Mouse (Mus musculus): ENCODE results near the gene Wbp1. TPM values are rescaled to one million over a fixed set of nuclear protein-coding genes. Genes with fewer than 3 reads are reported as not detected.

The Wbp1 gene
- polyA plus RNA-seq, 1 experiment from 2014 or later: 157 TPM

GRCm38 (mm10) chr6:83104158-83104557 is 17.2 kb downstream of the Wbp1 start:
- DNase-seq: no peak

GRCm38 (mm10) chr6:83103130-83103650 is 18.2 kb downstream of the Wbp1 start:
- no peak for DNase-seq
- H3K27ac ChIP-seq (replicated peaks; ENCODE audit: low read depth, low read length): no peak overlapping the region
- H3K27me3 ChIP-seq (ENCODE audit: control insufficient read depth, insufficient read depth, low read length): no peaks in the 10 kb centered on the region
- no peaks in the 10 kb centered on the region for H3K9me3 ChIP-seq (ENCODE audit: control insufficient read depth, low read length)
- H3K4me1 ChIP-seq (ENCODE audit: control insufficient read depth, insufficient read depth, low read length): peaks cover 21% of the 10 kb centered on the region
- ATAC-seq (ENCODE audit: low FRiP score, low TSS enrichment): no peak
- H3K4me2 ChIP-seq (ENCODE audit: low read length): peak overlapping the region; percentile 99
- peak overlapping the region; percentile 77 for H3K4me3 ChIP-seq (replicated peaks; ENCODE audit: low read depth, low read length)
- peak overlapping the region; percentile 75 for H3K9ac ChIP-seq (replicated peaks; ENCODE audit: low read length)
- WGBS: 44% methylated on average over 11 of the region's 11 CpGs
- no peaks in the 10 kb centered on the region for H3K36me3 ChIP-seq (ENCODE audit: control insufficient read depth, insufficient read depth, low read length)

More at GRCm38 (mm10) chr6:83104158-83104557, 17.2 kb downstream of the Wbp1 start:
- no peak for ATAC-seq (ENCODE audit: low FRiP score, low TSS enrichment)
- no peak overlapping the region for H3K4me3 ChIP-seq (replicated peaks; ENCODE audit: low read depth, low read length)
- no peak overlapping the region for H3K4me2 ChIP-seq (ENCODE audit: low read length)
- H3K27ac ChIP-seq (replicated peaks; ENCODE audit: low read depth, low read length): no peak overlapping the region
- no peaks in the 10 kb centered on the region for H3K27me3 ChIP-seq (ENCODE audit: control insufficient read depth, insufficient read depth, low read length)
- H3K9ac ChIP-seq (replicated peaks; ENCODE audit: low read length): no peak overlapping the region
- no peaks in the 10 kb centered on the region for H3K9me3 ChIP-seq (ENCODE audit: control insufficient read depth, low read length)
- H3K36me3 ChIP-seq (ENCODE audit: control insufficient read depth, insufficient read depth, low read length): no peaks in the 10 kb centered on the region
- WGBS: 75% methylated on average over 4 of the region's 4 CpGs
- peaks cover 26% of the 10 kb centered on the region for H3K4me1 ChIP-seq (ENCODE audit: control insufficient read depth, insufficient read depth, low read length)

GRCm38 (mm10) chr6:83101688-83102556 is 19.4 kb downstream of the Wbp1 start:
- H3K36me3 ChIP-seq (ENCODE audit: control insufficient read depth, insufficient read depth, low read length): no peaks in the 10 kb centered on the region
- DNase-seq (peak; percentile 80), ATAC-seq (ENCODE audit: low FRiP score, low TSS enrichment) (peak; percentile 79)
- H3K4me3 ChIP-seq (replicated peaks; ENCODE audit: low read depth, low read length): peak overlapping the region; percentile 77
- peak overlapping the region; percentile 75 for H3K9ac ChIP-seq (replicated peaks; ENCODE audit: low read length)
- no peaks in the 10 kb centered on the region for H3K9me3 ChIP-seq (ENCODE audit: control insufficient read depth, low read length)
- WGBS: under 1% methylated on average over 74 of the region's 74 CpGs
- H3K27ac ChIP-seq (replicated peaks; ENCODE audit: low read depth, low read length): peak overlapping the region; percentile 82
- peak overlapping the region; percentile 99 for H3K4me2 ChIP-seq (ENCODE audit: low read length)
- H3K27me3 ChIP-seq (ENCODE audit: control insufficient read depth, insufficient read depth, low read length): no peaks in the 10 kb centered on the region
- peaks cover 14% of the 10 kb centered on the region for H3K4me1 ChIP-seq (ENCODE audit: control insufficient read depth, insufficient read depth, low read length)

GRCm38 (mm10) chr6:83101316-83101687 is 20.1 kb downstream of the Wbp1 start, which contains the start of the genes Ccdc142 and Gm42688:
Ccdc142 (plus strand) TSS chr6:83101601.
Gm42688 (plus strand) TSS chr6:83101617.
- 1% methylated on average over 25 of the region's 25 CpGs for WGBS
- Histone ChIP-seq H3K4me1 (ENCODE audit: control insufficient read depth, insufficient read depth, low read length) (peaks cover 14% of the 10 kb centered on the region), H3K4me2 (ENCODE audit: low read length) (peak within 1 kb of the TSS; percentile 99), H3K9me3 (ENCODE audit: control insufficient read depth, low read length) (no peaks in the 10 kb centered on the region), H3K4me3 (replicated peaks; ENCODE audit: low read depth, low read length) (peak within 1 kb of the TSS; percentile 77), H3K27me3 (ENCODE audit: control insufficient read depth, insufficient read depth, low read length) (no peaks in the 10 kb centered on the region), H3K27ac (replicated peaks; ENCODE audit: low read depth, low read length) (peak within 1 kb of the TSS; percentile 82), H3K36me3 (ENCODE audit: control insufficient read depth, insufficient read depth, low read length) (no peaks in the 10 kb centered on the region), H3K9ac (replicated peaks; ENCODE audit: low read length) (peak within 1 kb of the TSS; percentile 75)
- DNase-seq: peak; percentile 93
- ATAC-seq (ENCODE audit: low FRiP score, low TSS enrichment): peak; percentile 85

GRCm38 (mm10) chr6:83098411-83098810 is 22.9 kb downstream of the Wbp1 start:
- Histone ChIP-seq H3K27me3 (ENCODE audit: control insufficient read depth, insufficient read depth, low read length) (no peaks in the 10 kb centered on the region), H3K9ac (replicated peaks; ENCODE audit: low read length) (no peak overlapping the region), H3K4me3 (replicated peaks; ENCODE audit: low read depth, low read length) (no peak overlapping the region), H3K9me3 (ENCODE audit: control insufficient read depth, low read length) (no peaks in the 10 kb centered on the region), H3K4me1 (ENCODE audit: control insufficient read depth, insufficient read depth, low read length) (peaks cover 14% of the 10 kb centered on the region), H3K27ac (replicated peaks; ENCODE audit: low read depth, low read length) (no peak overlapping the region), H3K36me3 (ENCODE audit: control insufficient read depth, insufficient read depth, low read length) (no peaks in the 10 kb centered on the region), H3K4me2 (ENCODE audit: low read length) (no peak overlapping the region)
- no peak for DNase-seq
- no peak for ATAC-seq (ENCODE audit: low FRiP score, low TSS enrichment)
- 74% methylated on average over 2 of the region's 2 CpGs for WGBS

GRCm38 (mm10) chr6:83095968-83096367 is 25.4 kb downstream of the Wbp1 start:
- WGBS: 37% methylated on average over 6 of the region's 6 CpGs
- no peak overlapping the region for H3K4me3 ChIP-seq (replicated peaks; ENCODE audit: low read depth, low read length)
- no peaks in the 10 kb centered on the region for H3K36me3 ChIP-seq (ENCODE audit: control insufficient read depth, insufficient read depth, low read length)
- ATAC-seq (ENCODE audit: low FRiP score, low TSS enrichment): no peak
- H3K9me3 ChIP-seq (ENCODE audit: control insufficient read depth, low read length): no peaks in the 10 kb centered on the region
- H3K27me3 ChIP-seq (ENCODE audit: control insufficient read depth, insufficient read depth, low read length): peaks cover 5% of the 10 kb centered on the region; the same call in 1 of the 2 replicates
- no peak overlapping the region for H3K27ac ChIP-seq (replicated peaks; ENCODE audit: low read depth, low read length)
- H3K9ac ChIP-seq (replicated peaks; ENCODE audit: low read length): no peak overlapping the region
- H3K4me1 ChIP-seq (ENCODE audit: control insufficient read depth, insufficient read depth, low read length): 0 out of 2 replicates have a peak, but pooled peaks cover 4% of the 10 kb centered on the region
- DNase-seq: no peak
- H3K4me2 ChIP-seq (ENCODE audit: low read length): no peak overlapping the region

GRCm38 (mm10) chr6:83092416-83093127 is 28.8 kb downstream of the Wbp1 start:
- Histone ChIP-seq H3K27me3 (ENCODE audit: control insufficient read depth, insufficient read depth, low read length) (peaks cover 33% of the 10 kb centered on the region), H3K9me3 (ENCODE audit: control insufficient read depth, low read length) (no peaks in the 10 kb centered on the region), H3K4me2 (ENCODE audit: low read length) (no peak overlapping the region), H3K36me3 (ENCODE audit: control insufficient read depth, insufficient read depth, low read length) (no peaks in the 10 kb centered on the region), H3K4me1 (ENCODE audit: control insufficient read depth, insufficient read depth, low read length) (no peaks in the 10 kb centered on the region), H3K27ac (replicated peaks; ENCODE audit: low read depth, low read length) (no peak overlapping the region), H3K9ac (replicated peaks; ENCODE audit: low read length) (no peak overlapping the region), H3K4me3 (replicated peaks; ENCODE audit: low read depth, low read length) (no peak overlapping the region)
- no peak for DNase-seq
- no peak for ATAC-seq (ENCODE audit: low FRiP score, low TSS enrichment)
- WGBS: 48% methylated on average over 6 of the region's 6 CpGs

GRCm38 (mm10) chr6:83087926-83088260 is 33.5 kb downstream of the Wbp1 start:
- Histone ChIP-seq H3K36me3 (ENCODE audit: control insufficient read depth, insufficient read depth, low read length) (no peaks in the 10 kb centered on the region), H3K9me3 (ENCODE audit: control insufficient read depth, low read length) (no peaks in the 10 kb centered on the region), H3K27ac (replicated peaks; ENCODE audit: low read depth, low read length) (no peak overlapping the region), H3K4me3 (replicated peaks; ENCODE audit: low read depth, low read length) (no peak overlapping the region; the same call in 1 of the 2 replicates), H3K4me1 (ENCODE audit: control insufficient read depth, insufficient read depth, low read length) (no peaks in the 10 kb centered on the region), H3K4me2 (ENCODE audit: low read length) (peak overlapping the region; percentile 25; the same call in 1 of the 2 replicates), H3K27me3 (ENCODE audit: control insufficient read depth, insufficient read depth, low read length) (peaks cover 76% of the 10 kb centered on the region), H3K9ac (replicated peaks; ENCODE audit: low read length) (no peak overlapping the region)
- DNase-seq: no peak
- 3% methylated on average over 9 of the region's 9 CpGs for whole genome bisulfite sequencing
- ATAC-seq (ENCODE audit: low FRiP score, low TSS enrichment): no peak
